Mouse (Mus musculus): ENCODE measurements around the gene Lmf2.

Lmf2 gene

GRCm38 (mm10) chr15:89350447-89350846 lies 5.0 kb downstream of the Lmf2 start:
- TF ChIP-seq GATA4 (IDR thresholded peaks at IDR 0.05; ENCODE audit: insufficient replicate concordance, low read length), result no peak

- no peak for TF ChIP-seq GATA4 (IDR thresholded peaks at IDR 0.05; ENCODE audit: insufficient replicate concordance, low read length)
These were observed 12.1 kb downstream of the Lmf2 start for GRCm38 (mm10) chr15:89343325-89343724.

GRCm38 (mm10) chr15:89341678-89342077 lies 13.8 kb downstream of the Lmf2 start:
- TF ChIP-seq GATA4 (IDR thresholded peaks at IDR 0.05; ENCODE audit: insufficient replicate concordance, low read length), result no peak

DNA sequence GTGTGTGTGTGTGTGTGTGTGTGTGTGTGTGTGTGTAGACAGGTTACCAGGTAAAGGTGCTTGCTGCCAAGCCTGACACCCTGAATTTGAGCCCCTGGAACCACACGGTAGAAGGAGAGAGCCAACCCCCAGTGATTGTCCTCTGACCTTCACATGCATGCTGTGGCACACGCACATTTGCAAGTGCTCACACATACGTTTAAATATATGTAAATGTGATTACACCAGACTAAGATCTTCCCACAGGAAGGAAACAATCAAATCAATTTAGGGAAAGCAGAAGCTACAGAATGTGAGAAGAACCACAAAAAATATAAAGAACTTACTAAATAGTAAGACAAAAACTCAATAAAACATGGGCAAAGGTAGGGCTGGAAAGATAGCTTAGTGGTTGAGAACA lies 15.3 kb downstream of the Lmf2 start:
- TF ChIP-seq GATA4 (IDR thresholded peaks at IDR 0.05; ENCODE audit: insufficient replicate concordance, low read length), result no peak

GRCm38 (mm10) chr15:89339696-89340095 lies 15.8 kb downstream of the Lmf2 start:
- TF ChIP-seq GATA4 (IDR thresholded peaks at IDR 0.05; ENCODE audit: insufficient replicate concordance, low read length), result no peak

GRCm38 (mm10) chr15:89336422-89336821 lies 19.0 kb downstream of the Lmf2 start:
- TF ChIP-seq GATA4 (IDR thresholded peaks at IDR 0.05; ENCODE audit: insufficient replicate concordance, low read length), result no peak

DNA sequence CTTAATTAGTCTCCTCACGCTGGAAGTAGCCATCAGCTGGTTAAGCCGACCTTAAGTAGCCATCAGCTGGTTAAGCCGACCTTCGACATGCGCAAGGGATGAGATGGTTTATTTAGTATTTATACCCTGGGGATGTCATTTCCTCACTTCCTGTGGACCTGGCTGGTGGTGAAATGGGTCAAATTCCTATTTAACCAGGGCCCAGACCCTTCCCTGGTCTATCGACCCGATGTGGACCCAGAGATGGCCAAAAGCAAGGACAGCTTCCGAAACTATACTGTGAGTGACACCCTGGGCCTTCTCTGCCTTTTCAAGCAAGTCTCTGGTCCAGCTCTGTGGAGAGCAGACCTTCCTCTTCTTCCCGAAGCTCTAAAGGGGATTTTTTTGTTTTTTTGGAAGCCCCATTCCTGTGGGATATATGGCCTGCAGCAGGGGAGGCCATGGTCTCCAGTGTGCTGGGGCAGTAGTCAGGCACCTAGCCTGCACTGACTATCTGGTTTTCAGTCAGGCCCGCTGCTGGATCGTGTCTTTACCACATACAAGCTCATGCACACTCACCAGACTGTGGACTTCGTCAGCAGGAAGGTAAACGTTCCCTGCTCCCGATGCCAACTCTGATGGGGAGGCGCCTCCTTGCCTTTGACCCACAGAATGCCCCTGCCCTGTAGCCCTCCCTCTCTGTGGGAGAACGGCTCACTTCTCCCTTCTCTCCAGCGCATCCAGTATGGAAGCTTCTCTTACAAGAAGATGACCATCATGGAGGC lies 20.5 kb downstream of the Lmf2 start:
- no peak for TF ChIP-seq GATA4 (IDR thresholded peaks at IDR 0.05; ENCODE audit: insufficient replicate concordance, low read length)

GRCm38 (mm10) chr15:89334271-89334670 lies 21.2 kb downstream of the Lmf2 start, which contains the start of gene Miox:
Gene Miox, plus strand, starts transcription at chr15:89334398.
- TF ChIP-seq GATA4 (IDR thresholded peaks at IDR 0.05; ENCODE audit: insufficient replicate concordance, low read length), result no peak

DNA sequence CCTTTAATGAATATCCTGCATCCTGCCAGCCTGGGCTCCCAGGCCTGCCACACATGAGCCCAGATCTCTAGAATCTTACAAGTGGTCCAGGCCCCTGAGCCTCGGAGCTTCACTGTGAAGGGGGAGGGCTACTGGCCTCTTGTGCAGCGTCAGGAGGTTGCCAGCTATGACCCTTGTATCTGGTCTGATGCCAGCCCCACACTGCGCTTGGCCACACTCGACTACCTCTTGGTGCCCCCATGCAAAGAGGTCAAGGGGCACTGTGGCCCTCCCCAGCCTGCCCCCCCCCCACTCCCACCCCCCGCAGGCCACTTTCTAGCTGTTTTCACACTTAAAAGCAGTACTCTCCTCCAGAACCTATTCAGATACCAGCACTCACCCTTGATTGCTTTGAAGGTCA lies 29.0 kb downstream of the Lmf2 start:
- TF ChIP-seq GATA4 (IDR thresholded peaks at IDR 0.05; ENCODE audit: insufficient replicate concordance, low read length), result no peak

DNA sequence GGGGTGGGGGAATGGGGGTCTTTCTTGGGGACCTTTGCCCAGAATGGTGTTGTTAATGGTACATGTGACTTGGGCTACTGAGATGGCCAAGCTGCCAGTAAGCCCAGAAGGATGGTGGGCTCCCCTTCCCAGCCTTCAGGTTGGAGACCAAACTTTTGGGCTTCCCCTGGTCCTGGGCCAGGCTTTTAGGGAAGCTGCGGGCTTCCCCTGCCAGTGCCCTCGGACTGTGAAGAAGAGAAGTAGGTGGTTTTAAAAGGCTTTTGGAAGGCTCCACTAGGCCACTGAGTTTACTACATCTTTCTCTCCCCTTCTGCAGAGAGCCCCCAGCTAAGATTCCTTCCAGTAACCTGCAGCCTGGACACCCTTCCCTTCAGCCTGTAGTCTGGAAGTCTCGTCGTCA lies 31.8 kb downstream of the Lmf2 start:
- TF ChIP-seq GATA4 (IDR thresholded peaks at IDR 0.05; ENCODE audit: insufficient replicate concordance, low read length), result no peak

- TF ChIP-seq GATA4 (IDR thresholded peaks at IDR 0.05; ENCODE audit: insufficient replicate concordance, low read length), result no peak
These were observed 32.6 kb downstream of the Lmf2 start, which contains the start of gene Adm2 for GRCm38 (mm10) chr15:89322670-89323522. Gene Adm2, plus strand, starts transcription at chr15:89322720.

DNA sequence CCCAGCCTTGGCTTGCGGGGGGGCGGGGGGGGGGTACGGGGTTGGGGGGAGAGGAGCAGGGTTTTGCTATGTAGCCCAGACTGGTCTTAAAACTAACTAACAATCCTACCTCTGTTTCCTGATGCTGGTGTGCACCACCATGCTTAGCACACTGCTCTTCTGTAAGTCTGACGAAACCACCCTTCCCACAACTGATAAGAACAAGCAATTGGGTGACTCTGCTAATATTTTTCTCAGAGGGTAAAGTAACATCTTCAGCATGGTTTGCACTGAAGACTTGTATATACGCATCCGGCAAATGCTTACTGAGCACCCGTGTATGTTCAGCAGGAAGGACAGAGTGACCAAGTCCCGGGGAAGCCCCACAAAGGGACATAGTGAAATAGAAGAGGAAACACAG lies 34.2 kb downstream of the Lmf2 start:
- no peak for TF ChIP-seq GATA4 (IDR thresholded peaks at IDR 0.05; ENCODE audit: insufficient replicate concordance, low read length)

DNA sequence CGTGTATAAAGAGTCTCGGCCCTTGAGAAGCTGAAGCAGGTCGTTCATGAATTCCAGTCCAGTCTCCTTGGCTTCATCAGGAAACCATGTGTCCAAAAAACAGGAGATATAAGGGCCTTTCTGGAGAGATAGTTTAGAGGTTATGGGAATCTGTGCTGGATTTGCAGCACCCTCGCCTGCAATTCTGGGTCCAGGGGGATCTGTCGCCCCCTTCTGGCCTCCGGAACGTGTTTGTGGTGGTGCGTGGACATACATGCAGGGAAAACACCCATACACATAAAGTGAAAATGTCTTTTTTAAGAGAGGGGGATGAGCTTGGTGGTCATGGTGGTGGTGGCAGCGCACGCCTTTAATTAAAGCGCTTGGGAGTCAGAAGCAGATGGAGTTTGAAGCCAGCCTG lies 39.3 kb downstream of the Lmf2 start:
- no peak for TF ChIP-seq GATA4 (IDR thresholded peaks at IDR 0.05; ENCODE audit: insufficient replicate concordance, low read length)

- no peak; the same call in 1 of the 2 replicates for TF ChIP-seq GATA4 (IDR thresholded peaks at IDR 0.05; ENCODE audit: insufficient replicate concordance, low read length)
These were observed 40.2 kb downstream of the Lmf2 start, which contains the start of gene Sbf1 for GRCm38 (mm10) chr15:89315190-89315731. Gene Sbf1, minus strand, starts transcription at chr15:89315311.

- TF ChIP-seq GATA4 (IDR thresholded peaks at IDR 0.05; ENCODE audit: insufficient replicate concordance, low read length), result no peak
These were observed 40.8 kb downstream of the Lmf2 start for GRCm38 (mm10) chr15:89314511-89315189.

Data from liver, adult (tissue).